Mouse (Mus musculus) left cerebral cortex, adult 18-20 months (tissue): ENCODE measurements at regions not wholly inside any gene's neighbourhood (a gene's known extent, or its start where the extent isn't known, plus 50 kb on each side); places are given as distances from the start of the nearest gene placed in this dataset.

Experiments used
- DNase-seq, 2 experiments: peaks; one replicate each; pipeline ENCODE4 v3.0.0; 2021 to 2022; ENCODE audit warnings: low spot score in 2 of 2, mixed read lengths in 1 of 2

GRCm38 (mm10) chr13:116243272-116243784 lies 66.2 kb downstream of the Isl1 start:
- no peak for DNase-seq

DNA sequence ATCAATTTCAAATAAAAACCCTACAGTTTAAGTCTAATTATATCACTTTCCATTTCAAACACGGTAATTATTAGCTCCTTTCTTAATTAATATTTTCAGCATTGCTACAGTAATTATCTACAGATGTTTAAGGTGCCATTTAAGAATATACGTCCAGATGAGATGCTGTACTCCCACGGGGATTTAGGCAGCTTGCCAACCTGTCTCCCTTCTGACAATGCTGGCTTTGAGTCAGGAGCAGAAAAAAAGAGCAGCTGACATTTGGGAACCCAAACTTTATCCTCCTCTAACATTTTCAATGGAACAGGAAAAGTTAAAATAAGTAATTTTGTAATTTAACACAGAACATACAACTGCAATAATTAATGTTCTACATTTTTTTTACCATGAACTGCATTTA lies 94.4 kb downstream of the Isl1 start:
- DNase-seq: no peak

- DNase-seq: no peak
These were observed 95.4 kb downstream of the Isl1 start for GRCm38 (mm10) chr13:116213843-116214829.

DNA sequence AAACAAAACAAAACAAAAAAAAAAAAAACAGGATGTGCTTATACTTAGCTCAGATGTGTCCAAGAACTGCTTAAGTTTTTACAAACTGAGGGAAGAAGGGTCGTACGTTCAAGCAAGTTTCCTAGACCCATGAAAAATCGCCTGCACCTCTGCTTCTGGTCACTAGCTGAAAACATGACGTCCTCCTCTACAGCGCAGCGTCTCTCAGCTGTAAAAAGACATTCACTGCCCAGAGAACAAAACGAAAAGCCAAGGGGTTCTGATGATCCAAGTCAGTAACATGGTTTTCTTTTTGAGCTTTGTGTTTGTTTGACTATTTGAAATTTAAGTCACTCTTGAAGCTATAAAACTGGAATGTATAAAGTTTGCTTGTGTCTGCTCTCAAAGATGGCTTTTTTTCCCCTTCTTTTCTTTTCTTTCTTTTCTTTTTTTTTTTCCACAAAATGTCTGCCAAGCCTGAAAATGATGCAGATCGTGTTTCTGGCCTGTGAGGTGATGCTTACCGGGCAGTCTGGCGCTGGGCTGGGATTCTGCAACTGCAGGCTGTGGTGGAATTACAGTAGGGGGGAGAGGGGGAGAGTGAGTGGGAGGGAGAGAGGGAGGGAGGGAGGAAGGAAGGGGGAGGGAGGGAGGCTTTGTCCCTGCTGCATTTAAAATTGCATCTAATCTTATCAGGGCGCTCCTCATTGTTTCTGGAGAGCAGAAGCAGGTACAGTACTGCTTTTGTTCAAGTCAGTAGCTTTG lies 108.1 kb downstream of the Isl1 start:
- DNase-seq: no peak

GRCm38 (mm10) chr13:116187059-116187458 lies 122.4 kb downstream of the Isl1 start:
- DNase-seq: no peak

- DNase-seq: no peak
These were observed 131.7 kb downstream of the Isl1 start for GRCm38 (mm10) chr13:116177781-116178180.

DNA sequence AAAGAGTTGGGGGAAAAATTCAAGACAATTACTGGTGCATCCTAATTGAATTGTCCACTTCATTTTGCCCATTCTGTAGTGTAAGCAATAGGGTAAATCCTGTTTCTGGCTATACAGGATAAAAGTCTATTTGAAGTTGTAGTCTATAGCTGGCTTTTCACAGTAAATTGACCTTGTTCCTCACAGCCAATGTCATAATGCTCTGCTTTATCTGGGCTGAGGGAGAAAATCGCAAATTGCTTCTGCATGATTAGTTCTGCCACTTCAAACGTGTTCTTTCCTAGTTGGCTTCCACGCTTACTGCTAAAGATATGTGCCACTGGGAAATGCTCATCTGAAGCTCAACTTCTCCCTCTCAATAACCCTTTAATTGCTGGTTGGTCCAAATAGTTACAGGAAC lies 134.5 kb downstream of the Isl1 start:
- no peak for DNase-seq

- no peak for DNase-seq
These were observed 135.6 kb downstream of the Isl1 start for GRCm38 (mm10) chr13:116173866-116174265.

DNA sequence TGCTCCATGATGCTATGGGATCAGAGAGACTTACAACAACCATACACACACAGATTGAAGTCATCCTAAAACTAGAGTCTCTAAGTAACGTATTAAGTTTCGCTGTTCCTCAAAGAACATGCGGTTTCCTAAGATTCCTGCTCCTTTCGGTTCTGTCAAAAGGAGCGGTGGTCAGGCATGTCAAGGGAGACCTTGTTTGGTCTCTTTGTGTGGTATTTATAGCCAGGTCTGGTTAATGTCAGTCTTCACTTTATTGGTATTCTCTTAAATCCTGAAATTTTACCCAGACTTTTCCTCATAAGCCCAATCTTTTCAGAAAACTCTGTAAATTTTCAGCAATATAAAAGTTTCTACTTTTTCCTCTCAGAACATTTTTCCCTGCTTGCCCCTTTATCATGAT lies 166.5 kb downstream of the Isl1 start:
- DNase-seq: no peak

- no peak for DNase-seq
These were observed 190.8 kb downstream of the Isl1 start for GRCm38 (mm10) chr13:116118664-116119063.

DNA sequence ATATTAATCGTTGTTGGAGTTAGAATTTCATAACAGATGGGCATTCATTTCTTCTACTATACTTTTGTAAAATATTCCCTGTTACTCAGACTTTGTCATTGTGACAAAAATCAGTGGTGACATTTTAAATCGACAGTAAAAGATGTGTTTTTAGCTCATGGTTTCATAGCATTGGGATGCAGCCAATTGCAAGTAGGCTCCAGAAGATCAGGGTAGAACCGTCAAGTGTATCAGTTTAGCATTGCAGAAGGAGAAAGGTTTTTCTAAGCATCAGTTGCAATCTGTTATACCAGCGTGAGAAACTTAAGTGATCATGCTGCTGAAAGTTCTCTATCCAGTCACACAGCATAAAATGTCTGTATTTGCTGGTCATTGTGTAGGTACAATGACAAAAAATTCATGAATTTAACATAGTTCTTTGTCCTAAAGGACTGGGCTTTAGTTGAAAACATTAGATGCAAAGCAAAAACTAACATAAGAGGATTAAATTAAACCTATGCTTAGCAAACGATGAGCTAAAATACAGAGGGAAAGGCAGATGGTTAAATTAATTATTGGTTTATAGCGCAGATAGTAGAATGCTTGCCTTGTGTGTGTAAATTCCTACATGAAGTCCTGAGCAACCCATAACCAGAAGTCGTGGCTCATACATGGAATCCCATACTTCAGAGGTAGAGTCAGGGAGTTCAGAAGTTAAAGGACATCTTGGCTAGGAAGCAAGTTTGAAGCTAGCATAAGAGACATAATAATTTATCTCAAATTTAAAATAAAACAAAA lies 198.3 kb downstream of the Isl1 start:
- no peak for DNase-seq

DNA sequence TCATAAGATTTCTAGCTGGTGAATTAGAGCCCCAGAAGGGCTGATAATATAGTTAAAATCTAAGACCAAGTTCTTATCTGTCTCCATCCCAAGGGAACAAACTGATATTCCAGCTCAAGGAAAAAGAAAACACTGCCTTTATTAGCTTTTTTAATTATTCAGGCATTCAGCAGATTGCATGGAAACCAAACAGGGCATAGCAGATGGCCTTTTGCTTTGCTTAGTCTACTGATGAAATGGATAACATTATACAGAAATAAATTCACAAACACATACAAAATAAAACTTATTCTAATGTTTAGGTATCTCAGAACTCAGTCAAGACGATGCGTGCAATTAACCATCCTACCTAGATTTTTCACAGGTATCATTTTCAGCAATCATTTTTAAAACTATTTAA lies 198.9 kb downstream of the Isl1 start:
- DNase-seq: no peak

- DNase-seq: no peak
These were observed 221.8 kb downstream of the Isl1 start for GRCm38 (mm10) chr13:116087541-116088308.

- DNase-seq: no peak
These were observed 222.3 kb downstream of the Isl1 start for GRCm38 (mm10) chr13:116087140-116087539.

- DNase-seq: no peak
These were observed 252.4 kb downstream of the Isl1 start for GRCm38 (mm10) chr13:116056976-116057647.

DNA sequence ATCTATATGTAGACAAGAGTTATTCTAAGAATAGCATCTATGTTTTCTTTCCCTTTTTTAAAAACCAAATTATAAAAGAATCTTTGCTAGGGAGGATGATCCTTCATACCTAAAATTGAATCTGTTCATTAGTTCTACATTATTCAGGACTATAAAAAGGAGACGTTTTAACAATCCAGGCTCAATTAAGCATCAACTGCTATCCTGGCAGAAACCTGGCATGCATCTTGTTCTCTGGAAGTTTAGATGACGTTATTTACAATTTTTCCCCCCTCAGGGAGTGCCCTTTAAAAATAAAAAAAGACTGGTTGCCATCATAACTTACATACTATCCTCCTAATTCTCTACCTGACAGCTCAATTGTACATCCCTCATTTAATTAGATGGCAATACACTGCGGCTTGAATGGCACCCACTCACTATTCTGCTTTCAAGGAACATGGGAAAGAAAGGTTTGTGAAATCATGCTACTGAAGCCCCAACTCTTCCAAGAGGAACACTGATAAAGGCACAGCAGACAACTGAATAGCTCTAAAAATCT lies 253.3 kb downstream of the Isl1 start:
- no peak for DNase-seq

GRCm38 (mm10) chr13:116036166-116036565 lies 273.3 kb downstream of the Isl1 start:
- DNase-seq: no peak

- DNase-seq: no peak
These were observed 279.3 kb downstream of the Isl1 start for GRCm38 (mm10) chr13:116030152-116030720.

DNA sequence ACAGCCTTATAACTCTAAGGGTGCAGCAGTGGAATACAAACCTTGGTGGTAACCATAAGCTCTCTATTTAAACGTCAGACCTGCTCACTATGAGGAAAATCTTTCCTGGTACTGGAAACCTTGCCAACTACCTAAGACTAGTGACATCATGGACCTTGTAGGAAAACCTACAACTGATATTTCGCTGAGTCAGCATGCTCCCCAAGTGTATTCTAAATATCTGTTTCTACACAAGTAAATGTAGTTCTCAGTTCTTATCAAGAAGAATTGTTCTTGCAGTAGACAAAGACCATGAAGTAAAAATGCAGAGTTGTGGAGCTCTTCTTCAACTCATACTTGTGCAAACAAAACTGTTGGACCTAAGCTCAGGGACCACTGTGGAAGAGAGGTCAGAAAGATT lies 280.9 kb downstream of the Isl1 start:
- DNase-seq: no peak
